Mouse (Mus musculus) thymus, postnatal 36 days (tissue): ENCODE data around the gene Gm572.

Experiments
- DNase-seq, 2 experiments: peaks; one replicate each; pipeline ENCODE4 v3.0.0; 2022; ENCODE audit warnings: mixed read lengths in 2 of 2

Gm572 gene

DNA sequence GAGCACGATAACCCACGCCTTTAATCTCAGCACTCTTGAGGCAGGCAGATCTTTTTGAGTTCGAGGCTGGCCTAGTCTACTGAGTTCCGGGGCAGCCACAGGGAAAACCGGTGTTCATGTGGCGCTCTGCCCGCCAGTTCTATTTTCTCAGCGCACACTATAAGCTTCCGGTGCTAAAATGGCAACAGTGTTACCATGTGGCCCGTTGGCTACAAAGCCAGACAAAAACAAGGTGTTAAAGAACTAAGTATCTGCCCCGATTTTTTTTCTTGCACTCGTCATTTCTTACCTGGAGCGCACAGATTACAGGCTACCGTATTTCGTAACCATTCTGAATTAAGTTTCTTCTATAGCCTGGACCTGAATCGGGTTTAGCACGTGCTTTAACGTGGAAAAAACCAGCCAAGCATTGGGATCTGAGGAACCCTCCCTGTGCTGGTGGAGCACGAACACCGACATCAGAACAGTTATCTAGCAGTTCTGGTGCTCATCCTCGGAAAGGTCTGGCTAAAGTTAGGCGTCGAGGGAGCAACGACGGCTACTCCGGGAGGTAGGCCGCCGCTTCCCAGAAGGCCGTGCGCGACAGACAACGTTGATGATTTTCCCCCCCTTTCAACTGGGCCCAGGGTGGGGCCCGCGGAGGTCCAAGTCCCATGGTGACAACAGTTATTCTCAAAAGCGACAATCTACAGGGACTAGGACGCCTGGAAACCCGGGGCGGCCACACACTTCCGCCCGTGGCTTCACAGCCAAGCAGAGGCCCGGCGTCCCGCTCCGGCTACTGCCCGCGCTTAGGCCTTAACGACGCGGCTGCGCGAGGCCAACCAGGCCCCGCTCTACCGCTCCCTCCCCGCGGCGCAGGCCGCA, 17.1 kb upstream of the Gm572 start:
- DNase-seq = peak; percentile 31 to 44

DNA sequence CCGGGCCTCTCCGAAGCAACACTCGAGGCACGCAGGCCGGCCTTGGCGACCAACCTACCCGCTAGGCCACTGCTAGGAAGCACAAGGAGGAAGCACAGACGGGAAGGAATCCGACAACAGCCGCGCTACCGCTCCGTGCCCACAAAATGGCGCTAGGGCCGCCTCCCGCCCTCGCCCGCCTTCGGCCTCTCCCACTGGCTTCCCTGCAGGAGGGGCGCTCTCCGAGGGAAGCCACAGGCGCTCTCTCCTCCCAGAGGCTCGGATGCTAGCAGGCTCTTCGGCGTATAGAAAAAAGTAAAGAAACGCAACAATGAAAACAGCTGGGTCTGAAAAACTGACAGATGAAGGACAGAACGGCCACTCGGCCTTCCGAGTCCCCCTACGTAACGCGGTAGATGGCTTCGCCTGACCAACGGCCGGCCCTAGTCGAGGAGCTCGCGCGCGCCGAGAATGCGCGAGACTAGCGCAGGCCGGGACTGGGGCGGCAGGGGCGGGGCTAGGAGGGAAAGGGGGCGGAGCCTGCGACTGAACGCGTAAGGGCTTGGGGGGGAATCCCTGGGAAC, 16.4 kb upstream of the Gm572 start, which contains the start of gene Tardbp:
TSS of gene Tardbp (minus strand) at position 397 of the 563 bp plus-strand sequence.
- peak; percentile 96 to 97 for DNase-seq

- no peak for DNase-seq
Observed at GRCm38 (mm10) chr4:148627246-148627645, 15.9 kb upstream of the Gm572 start.

GRCm38 (mm10) chr4:148632013-148632692, 11.0 kb upstream of the Gm572 start:
- no peak for DNase-seq

- DNase-seq = no peak
Observed at GRCm38 (mm10) chr4:148633395-148634061, 9.6 kb upstream of the Gm572 start.

- no peak for DNase-seq
Observed at GRCm38 (mm10) chr4:148635309-148635708, 7.8 kb upstream of the Gm572 start.

DNA sequence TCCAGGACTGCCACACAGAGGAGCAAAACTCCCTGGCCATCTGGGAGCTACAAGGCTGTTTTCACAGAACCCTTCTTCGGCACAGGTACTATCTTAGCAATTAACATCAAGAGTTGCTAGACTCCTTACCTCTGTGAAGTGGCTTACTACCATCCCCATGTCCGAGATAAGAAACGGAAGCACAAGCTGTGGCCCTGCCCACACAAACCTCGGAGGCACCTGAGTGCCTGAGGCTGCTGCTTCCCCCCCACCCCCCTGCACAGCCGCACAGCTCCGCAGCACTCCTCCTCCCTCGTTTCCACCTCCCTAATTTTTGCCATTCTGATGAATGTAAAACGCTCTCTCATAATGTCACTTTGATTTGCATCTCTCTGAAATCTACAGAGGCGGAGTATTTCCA, 4.8 kb upstream of the Gm572 start:
- DNase-seq = no peak

DNA sequence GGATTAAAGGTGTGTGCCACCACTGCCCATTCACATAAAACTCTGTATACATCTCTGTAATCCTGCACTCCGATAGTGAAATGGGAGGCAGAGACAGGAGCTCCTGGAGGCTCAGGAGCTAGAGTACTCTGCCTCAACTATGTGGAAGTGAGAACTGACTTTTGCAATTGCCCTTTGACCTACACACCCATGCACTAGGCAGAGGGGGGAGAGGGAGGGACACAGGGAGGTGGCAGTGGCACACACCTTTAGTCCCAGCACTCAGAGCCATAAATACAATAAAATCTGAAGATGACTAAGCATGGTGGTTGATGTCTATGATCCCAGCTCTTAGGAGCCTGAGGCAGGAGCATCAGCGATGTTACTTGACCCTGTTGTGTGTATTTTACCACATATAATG, 3.7 kb upstream of the Gm572 start:
- DNase-seq = no peak

- DNase-seq = no peak
Observed at GRCm38 (mm10) chr4:148641121-148641520, 2.0 kb upstream of the Gm572 start.

DNA sequence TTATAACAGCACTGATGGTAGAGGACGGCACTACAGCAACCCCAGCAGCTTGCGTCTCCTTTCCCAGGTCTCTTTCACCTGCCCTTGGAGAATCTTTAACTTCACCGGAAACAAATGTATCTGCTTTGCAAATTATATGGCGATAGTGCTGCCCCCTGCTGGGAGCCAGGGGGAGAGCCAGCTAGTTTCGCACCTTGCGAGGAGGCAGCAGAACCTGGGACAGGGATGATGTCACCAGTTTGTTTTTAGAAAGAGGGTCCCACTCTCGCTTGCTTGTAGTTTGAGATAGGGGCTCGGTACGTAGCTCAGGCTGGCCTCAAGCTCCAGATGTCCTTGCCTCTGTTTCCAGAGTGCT, 1.0 kb downstream of the Gm572 start:
- peak; percentile 79 for DNase-seq

DNA sequence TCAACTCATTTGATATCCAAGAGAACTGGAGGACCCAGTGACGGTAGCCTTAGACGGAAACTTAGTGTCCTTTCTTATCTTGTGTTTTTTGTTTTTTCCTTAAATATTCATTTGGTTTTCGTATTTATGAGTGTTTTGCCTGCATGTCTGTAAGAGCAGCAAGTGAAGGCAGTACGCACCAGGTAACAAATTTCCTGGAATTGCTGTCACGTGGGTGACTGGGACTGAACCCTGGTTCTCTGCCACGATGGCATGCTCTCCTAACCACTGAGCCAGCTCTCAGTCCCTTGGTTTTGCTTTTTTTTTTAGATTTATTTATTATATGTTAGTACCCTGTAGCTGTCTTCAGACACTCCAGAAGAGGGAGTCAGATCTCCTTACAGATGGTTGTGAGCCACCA, 1.8 kb downstream of the Gm572 start:
- DNase-seq = no peak

DNA sequence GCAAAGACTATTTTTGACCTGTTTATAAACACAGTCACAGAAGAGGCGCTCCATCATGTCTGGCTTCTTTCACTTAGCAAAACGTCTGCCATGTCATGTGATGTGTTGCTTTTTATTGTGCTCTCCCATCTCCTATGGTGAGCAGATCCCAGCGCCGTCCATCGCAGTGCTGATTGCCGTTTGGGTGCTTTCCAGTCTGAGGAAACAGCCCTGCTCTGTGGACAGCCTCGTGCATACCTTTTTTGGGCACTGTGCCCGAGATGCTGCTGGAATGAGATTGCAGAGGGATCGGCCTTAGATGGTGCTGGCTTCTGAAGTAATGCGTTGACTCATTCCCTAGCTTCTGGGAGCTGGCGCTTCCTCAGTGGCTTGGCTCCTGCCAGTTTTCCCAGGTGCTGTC, 3.5 kb downstream of the Gm572 start:
- DNase-seq = no peak

GRCm38 (mm10) chr4:148649309-148649708, 6.2 kb downstream of the Gm572 start:
- DNase-seq = no peak

DNA sequence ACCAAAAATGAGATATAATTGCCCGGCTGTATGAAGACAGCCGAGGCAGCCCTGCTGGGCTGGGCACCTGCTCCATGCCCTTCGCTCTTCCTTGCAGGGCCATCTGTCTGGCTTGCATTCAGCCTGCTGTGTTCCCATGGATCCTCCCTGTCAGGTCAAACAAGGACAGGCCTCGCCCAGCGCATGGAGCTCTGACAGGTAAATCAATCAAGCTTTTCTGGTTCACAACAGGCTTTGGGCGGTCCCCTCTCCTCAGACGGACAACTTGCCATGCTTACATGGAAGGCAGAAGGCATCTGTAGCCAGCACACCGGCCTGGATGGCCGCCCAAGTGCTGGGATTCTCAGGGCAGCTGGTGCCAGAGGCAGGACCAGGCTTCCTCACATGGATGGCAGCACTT, 7.9 kb downstream of the Gm572 start:
- no peak for DNase-seq

DNA sequence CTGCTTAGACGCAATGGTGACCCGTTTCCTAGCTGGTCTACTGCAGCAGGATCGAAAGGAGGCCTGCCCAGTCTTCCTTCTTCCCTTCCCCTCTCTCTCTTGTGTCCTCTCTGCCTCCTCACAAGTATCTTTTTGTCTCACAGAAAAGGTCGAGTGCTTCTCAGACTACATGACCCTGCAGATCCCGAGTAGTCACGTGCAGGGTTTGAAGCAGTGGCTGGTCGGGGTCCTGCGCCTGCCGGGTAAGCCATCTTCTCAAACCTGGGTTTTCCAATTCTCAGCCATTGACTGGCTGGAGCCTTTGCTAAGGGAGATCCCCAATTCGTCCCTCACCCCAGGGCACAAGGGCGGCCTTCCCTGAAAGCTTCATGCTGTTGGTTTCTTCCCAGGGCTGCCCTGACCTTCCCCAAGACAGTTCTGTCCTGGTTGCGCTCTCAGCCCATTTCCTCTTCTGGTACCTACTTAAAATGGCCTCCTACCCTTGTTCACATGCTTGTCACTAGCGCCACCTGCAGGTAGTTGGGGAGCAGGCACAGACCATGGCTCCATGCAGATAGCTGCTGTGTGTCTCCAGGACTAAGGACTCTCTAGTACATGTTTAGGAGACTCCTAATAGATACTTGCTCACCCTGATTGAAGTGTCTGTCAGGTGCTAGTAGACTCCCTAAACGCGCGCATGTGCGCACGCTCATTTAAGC, 11.7 kb downstream of the Gm572 start:
- peak; percentile 55 to 64 for DNase-seq

GRCm38 (mm10) chr4:148656691-148657258, 13.7 kb downstream of the Gm572 start:
- DNase-seq = peak; percentile 58 to 62

GRCm38 (mm10) chr4:148657776-148658175, 14.7 kb downstream of the Gm572 start:
- DNase-seq = peak; percentile 68 to 80

DNA sequence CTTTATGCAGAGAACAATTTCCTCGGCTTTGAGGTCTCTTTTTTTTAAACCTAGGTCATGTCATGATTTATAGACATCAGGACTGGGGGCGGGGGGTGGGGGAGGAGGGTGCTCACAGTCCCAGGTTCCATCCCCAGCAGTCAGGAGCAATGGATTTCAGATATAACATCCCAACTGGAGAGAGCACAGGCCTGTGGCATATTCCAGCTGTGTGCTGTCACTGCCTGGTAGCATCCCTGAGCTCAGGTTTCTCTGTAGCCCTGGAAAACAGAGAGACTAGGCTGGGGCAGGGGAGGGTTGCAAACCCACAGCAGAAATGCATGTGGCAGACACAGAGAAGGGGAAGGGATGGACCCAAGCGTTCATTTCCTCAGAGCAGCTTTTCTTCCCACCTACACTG, 17.1 kb downstream of the Gm572 start:
- no peak for DNase-seq

GRCm38 (mm10) chr4:148662168-148662965, 19.2 kb downstream of the Gm572 start:
- DNase-seq = peak; percentile 70 to 77

DNA sequence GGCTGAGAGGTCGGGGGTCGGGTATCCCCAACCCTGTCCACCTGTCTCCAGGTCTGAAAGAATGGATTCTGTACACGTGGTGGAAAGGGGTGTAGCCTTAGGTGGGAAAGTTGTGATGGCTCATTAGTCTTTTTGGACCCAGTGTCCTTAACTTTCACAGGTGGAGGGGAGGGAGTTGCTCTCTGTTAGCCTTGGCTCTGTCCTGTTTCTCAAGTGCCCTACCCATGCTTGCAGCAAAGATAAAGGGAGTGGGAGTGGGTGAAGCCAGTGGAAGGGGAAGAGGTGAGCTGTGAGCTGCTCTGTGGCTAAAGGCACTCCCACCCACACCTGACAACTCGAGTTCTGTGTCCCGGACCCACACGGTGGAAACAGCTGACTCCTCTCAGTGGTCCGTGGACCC, 20.2 kb downstream of the Gm572 start:
- no peak for DNase-seq

DNA sequence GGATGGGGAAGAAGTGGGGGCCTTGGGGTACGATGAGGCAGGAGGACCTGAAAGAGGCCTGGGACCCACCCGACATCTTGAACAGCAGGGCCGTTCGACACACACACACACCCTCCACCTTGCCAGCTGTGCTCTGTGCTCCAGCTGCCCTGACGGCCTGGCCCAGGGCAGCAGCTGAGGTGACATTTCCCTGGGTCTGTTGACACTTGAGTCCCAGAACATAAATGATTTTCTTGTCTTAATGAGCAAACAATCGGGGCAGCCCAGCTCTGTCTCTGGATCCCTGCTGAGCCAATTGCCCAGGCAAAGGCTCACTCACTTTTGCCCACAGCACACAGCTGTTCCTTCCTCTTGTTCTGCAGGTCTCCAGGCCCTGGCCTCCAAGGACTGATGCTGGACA, 20.9 kb downstream of the Gm572 start:
- no peak for DNase-seq
